Mouse (Mus musculus) liver, postnatal 0 days (tissue): ENCODE measurements around the gene Cntn2.

Source experiments
- CTCF ChIP-seq: sonication (generic); IDR thresholded peaks from 2 replicates; pipeline ENCODE4 v1.5.1; 2016; ENCODE audit warnings: antibody characterized with exemption, low read depth
- EP300 ChIP-seq: IDR thresholded peaks from 2 replicates; pipeline ENCODE4 v1.6.1; 2016; ENCODE audit warnings: antibody characterized with exemption, low read depth, mild to moderate bottlenecking

GRCm38 (mm10) chr1:132481619-132482018 is 61.4 kb downstream of the Cntn2 start:
- no peak for TF ChIP-seq EP300
- TF ChIP-seq CTCF = no peak
